Mouse (Mus musculus): Measurements from ENCODE around the gene Iffo1. TPM values are rescaled to one million over a fixed set of nuclear protein-coding genes. Genes with fewer than 3 reads are reported as not detected.
A peak's percentile ranks its signal among the peaks of the same experiment; 100 is the strongest.

The Iffo1 gene
- polyA plus RNA-seq, 1 experiment: 18.4 TPM

GRCm38 (mm10) chr6:125192016-125192714 lies 47.1 kb downstream of the Iffo1 start:
- H3K79me2 ChIP-seq (ENCODE audit: control insufficient read depth, insufficient read depth): peaks cover 71% of the 10 kb centered on the region
- H3K4me3 ChIP-seq (ENCODE audit: insufficient read depth, poor library complexity, severe bottlenecking): peak overlapping the region; percentile 74
- TF ChIP-seq MYOG (IDR thresholded peaks at IDR 0.05; ENCODE audit: control insufficient read depth, extremely low read depth, insufficient read length) (no peak), CEBPB (IDR thresholded peaks at IDR 0.05; ENCODE audit: low read depth) (no peak), CTCF (IDR thresholded peaks at IDR 0.05; ENCODE audit: control insufficient read depth, insufficient read depth, insufficient read length) (no peak), MAX (IDR thresholded peaks at IDR 0.05) (no peak), USF1 (IDR thresholded peaks at IDR 0.05; ENCODE audit: low read depth) (no peak), MYOD1 (IDR thresholded peaks at IDR 0.05; ENCODE audit: control insufficient read depth, insufficient read length, low read depth) (no peak), FOSL1 (IDR thresholded peaks at IDR 0.05; ENCODE audit: insufficient read depth, low read length, poor library complexity, severe bottlenecking) (no peak)
- no peaks in the 10 kb centered on the region for H3K27me3 ChIP-seq (ENCODE audit: control insufficient read depth, insufficient read depth, insufficient read length)
- peak overlapping the region; percentile 93 for H3ac ChIP-seq (ENCODE audit: control insufficient read depth, insufficient read length, low read depth)
- peaks cover 62% of the 10 kb centered on the region for H3K36me3 ChIP-seq (ENCODE audit: control insufficient read depth, insufficient read depth)
- H3K79me3 ChIP-seq (ENCODE audit: low read depth): peaks cover 39% of the 10 kb centered on the region

- Histone ChIP-seq H3K27me3 (ENCODE audit: control insufficient read depth, insufficient read depth, insufficient read length) (no peaks in the 10 kb centered on the region), H3K4me3 (ENCODE audit: insufficient read depth, poor library complexity, severe bottlenecking) (peak overlapping the region; percentile 74), H3K79me2 (ENCODE audit: control insufficient read depth, insufficient read depth) (peaks cover 64% of the 10 kb centered on the region), H3ac (ENCODE audit: control insufficient read depth, insufficient read length, low read depth) (peak overlapping the region; percentile 93), H3K36me3 (ENCODE audit: control insufficient read depth, insufficient read depth) (peaks cover 57% of the 10 kb centered on the region), H3K79me3 (ENCODE audit: low read depth) (peaks cover 39% of the 10 kb centered on the region)
- TF ChIP-seq MYOD1 (IDR thresholded peaks at IDR 0.05; ENCODE audit: control insufficient read depth, insufficient read length, low read depth) (no peak), MYOG (IDR thresholded peaks at IDR 0.05; ENCODE audit: control insufficient read depth, extremely low read depth, insufficient read length) (no peak), USF1 (IDR thresholded peaks at IDR 0.05; ENCODE audit: low read depth) (no peak), CEBPB (IDR thresholded peaks at IDR 0.05; ENCODE audit: low read depth) (no peak), CTCF (IDR thresholded peaks at IDR 0.05; ENCODE audit: control insufficient read depth, insufficient read depth, insufficient read length) (no peak), MAX (IDR thresholded peaks at IDR 0.05) (no peak), FOSL1 (IDR thresholded peaks at IDR 0.05; ENCODE audit: insufficient read depth, low read length, poor library complexity, severe bottlenecking) (no peak)
Measured at GRCm38 (mm10) chr6:125192841-125193240, 47.8 kb downstream of the Iffo1 start.

GRCm38 (mm10) chr6:125193390-125193789 lies 48.3 kb downstream of the Iffo1 start:
- peak overlapping the region; percentile 74 for H3K4me3 ChIP-seq (ENCODE audit: insufficient read depth, poor library complexity, severe bottlenecking)
- H3K36me3 ChIP-seq (ENCODE audit: control insufficient read depth, insufficient read depth): peaks cover 51% of the 10 kb centered on the region
- H3K27me3 ChIP-seq (ENCODE audit: control insufficient read depth, insufficient read depth, insufficient read length): no peaks in the 10 kb centered on the region
- H3K79me3 ChIP-seq (ENCODE audit: low read depth): peaks cover 34% of the 10 kb centered on the region
- TF ChIP-seq USF1 (IDR thresholded peaks at IDR 0.05; ENCODE audit: low read depth) (peak; percentile 72), MYOD1 (IDR thresholded peaks at IDR 0.05; ENCODE audit: control insufficient read depth, insufficient read length, low read depth) (no peak)
- no peak overlapping the region for H3ac ChIP-seq (ENCODE audit: control insufficient read depth, insufficient read length, low read depth)
- peaks cover 59% of the 10 kb centered on the region for H3K79me2 ChIP-seq (ENCODE audit: control insufficient read depth, insufficient read depth)

- peaks cover 36% of the 10 kb centered on the region for H3K79me2 ChIP-seq (ENCODE audit: control insufficient read depth, insufficient read depth)
- TF ChIP-seq MYOG (IDR thresholded peaks at IDR 0.05; ENCODE audit: control insufficient read depth, extremely low read depth, insufficient read length): no peak
- TF ChIP-seq CEBPB (IDR thresholded peaks at IDR 0.05; ENCODE audit: low read depth): no peak
- TF ChIP-seq MAX (IDR thresholded peaks at IDR 0.05): no peak
- TF ChIP-seq MYOD1 (IDR thresholded peaks at IDR 0.05; ENCODE audit: control insufficient read depth, insufficient read length, low read depth): no peak
- TF ChIP-seq CTCF (IDR thresholded peaks at IDR 0.05; ENCODE audit: control insufficient read depth, insufficient read depth, insufficient read length): no peak
- TF ChIP-seq USF1 (IDR thresholded peaks at IDR 0.05; ENCODE audit: low read depth): no peak
- no peak for TF ChIP-seq FOSL1 (IDR thresholded peaks at IDR 0.05; ENCODE audit: insufficient read depth, low read length, poor library complexity, severe bottlenecking)
Measured at GRCm38 (mm10) chr6:125195541-125196075, 50.6 kb downstream of the Iffo1 start.

GRCm38 (mm10) chr6:125196301-125196700 lies 51.3 kb downstream of the Iffo1 start:
- Histone ChIP-seq H3K4me3 (ENCODE audit: insufficient read depth, poor library complexity, severe bottlenecking) (no peak overlapping the region), H3K79me2 (ENCODE audit: control insufficient read depth, insufficient read depth) (peaks cover 30% of the 10 kb centered on the region), H3K36me3 (ENCODE audit: control insufficient read depth, insufficient read depth) (peaks cover 34% of the 10 kb centered on the region), H3K79me3 (ENCODE audit: low read depth) (peaks cover 19% of the 10 kb centered on the region), H3K27me3 (ENCODE audit: control insufficient read depth, insufficient read depth, insufficient read length) (no peaks in the 10 kb centered on the region), H3ac (ENCODE audit: control insufficient read depth, insufficient read length, low read depth) (no peak overlapping the region)
- no peak for TF ChIP-seq MYOD1 (IDR thresholded peaks at IDR 0.05; ENCODE audit: control insufficient read depth, insufficient read length, low read depth)
- no peak for TF ChIP-seq MAX (IDR thresholded peaks at IDR 0.05)
- no peak for TF ChIP-seq CTCF (IDR thresholded peaks at IDR 0.05; ENCODE audit: control insufficient read depth, insufficient read depth, insufficient read length)
- no peak for TF ChIP-seq USF1 (IDR thresholded peaks at IDR 0.05; ENCODE audit: low read depth)
- TF ChIP-seq FOSL1 (IDR thresholded peaks at IDR 0.05; ENCODE audit: insufficient read depth, low read length, poor library complexity, severe bottlenecking): no peak
- no peak for TF ChIP-seq MYOG (IDR thresholded peaks at IDR 0.05; ENCODE audit: control insufficient read depth, extremely low read depth, insufficient read length)
- TF ChIP-seq CEBPB (IDR thresholded peaks at IDR 0.05; ENCODE audit: low read depth): no peak

More at GRCm38 (mm10) chr6:125195541-125196075, 50.6 kb downstream of the Iffo1 start:
- Histone ChIP-seq H3K4me3 (ENCODE audit: insufficient read depth, poor library complexity, severe bottlenecking) (no peak overlapping the region), H3K27me3 (ENCODE audit: control insufficient read depth, insufficient read depth, insufficient read length) (no peaks in the 10 kb centered on the region), H3ac (ENCODE audit: control insufficient read depth, insufficient read length, low read depth) (no peak overlapping the region), H3K79me3 (ENCODE audit: low read depth) (peaks cover 22% of the 10 kb centered on the region), H3K36me3 (ENCODE audit: control insufficient read depth, insufficient read depth) (peaks cover 34% of the 10 kb centered on the region)
